Mouse (Mus musculus): Measurements from ENCODE around the gene Gm15319. TPM values are rescaled to one million over a fixed set of nuclear protein-coding genes. Genes with fewer than 3 reads are reported as not detected.
"Not testable (repeated sequence)": the region's sequence is repeated elsewhere in the genome, so short reads cannot be mapped to it uniquely, and the experiment has no call there.

Gene Gm15319
- polyA plus RNA-seq, 1 experiment from 2014 or later, result not detected

- peak; percentile 29; the same call in 1 of the 2 replicates for ATAC-seq (ENCODE audit: low FRiP score, low read depth)
Observed at GRCm38 (mm10) chr8:20379650-20380436, 16.8 kb upstream of the Gm15319 start.

DNA sequence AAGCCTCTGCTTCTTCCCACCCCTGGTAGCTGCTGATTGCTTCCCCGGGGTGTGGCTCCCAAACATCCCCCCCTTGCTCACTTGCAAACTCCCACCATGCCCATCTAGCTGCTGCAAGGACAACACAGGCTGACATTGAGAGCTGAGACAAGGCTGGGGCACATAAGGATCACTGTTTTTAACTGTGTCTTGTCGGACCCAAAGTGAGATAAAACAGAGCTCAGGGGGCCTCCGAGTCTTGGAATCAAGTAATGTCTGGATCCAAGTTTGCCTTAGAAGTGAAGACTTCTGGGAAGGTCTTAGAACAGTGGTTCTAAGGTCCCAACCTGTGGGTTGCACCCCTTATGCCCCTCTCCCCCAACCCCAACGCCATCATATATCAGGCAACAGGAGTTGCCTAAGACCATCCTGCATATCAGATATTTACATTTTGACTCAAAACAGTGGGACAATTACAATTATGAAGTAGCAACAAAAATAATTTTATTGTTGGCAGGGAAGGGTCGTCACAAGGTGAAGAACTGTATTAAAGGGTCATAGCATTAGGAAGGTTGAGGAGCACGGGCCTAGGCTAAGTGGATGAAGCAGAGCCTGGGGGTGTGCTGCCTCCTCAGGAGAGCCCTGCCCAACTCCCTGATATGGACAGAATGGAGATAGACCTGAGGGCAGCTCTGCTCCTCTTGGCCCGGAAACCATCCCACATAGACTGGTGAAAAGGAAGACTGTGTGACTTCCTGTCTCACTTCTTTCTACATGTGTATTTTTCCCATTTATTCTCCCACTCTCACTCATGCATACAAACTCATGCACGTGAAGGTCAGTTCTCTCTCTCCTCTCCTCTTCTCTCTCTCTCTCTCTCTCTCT lies 16.0 kb upstream of the Gm15319 start:
- H3K4me1 ChIP-seq; H3K9me3 ChIP-seq; H3K4me3 ChIP-seq; H3K9ac ChIP-seq; H3K27me3 ChIP-seq (replicated peaks); H3K4me2 ChIP-seq (replicated peaks); H3K36me3 ChIP-seq; H3K27ac ChIP-seq: not testable (repeated sequence)
- WGBS, result 87% methylated on average over 4 of the region's 8 CpGs
- ATAC-seq (ENCODE audit: low FRiP score, low read depth), result peak; percentile 79

More at GRCm38 (mm10) chr8:20379650-20380436, 16.8 kb upstream of the Gm15319 start:
- H3K27ac ChIP-seq; H3K4me1 ChIP-seq; H3K4me2 ChIP-seq (replicated peaks); H3K36me3 ChIP-seq; H3K4me3 ChIP-seq; H3K27me3 ChIP-seq (replicated peaks); H3K9ac ChIP-seq; H3K9me3 ChIP-seq: not testable (repeated sequence)
- WGBS, result no CpG with 5 or more reads among the region's 4 CpGs

- 89% methylated on average over 5 of the region's 8 CpGs for WGBS
- H3K36me3 ChIP-seq; H3K9me3 ChIP-seq; H3K4me1 ChIP-seq; H3K9ac ChIP-seq; H3K27me3 ChIP-seq (replicated peaks); H3K4me3 ChIP-seq; ATAC-seq (ENCODE audit: low FRiP score, low read depth); H3K4me2 ChIP-seq (replicated peaks); H3K27ac ChIP-seq: not testable (repeated sequence)
Observed at GRCm38 (mm10) chr8:20378353-20378752, 15.3 kb upstream of the Gm15319 start.

DNA sequence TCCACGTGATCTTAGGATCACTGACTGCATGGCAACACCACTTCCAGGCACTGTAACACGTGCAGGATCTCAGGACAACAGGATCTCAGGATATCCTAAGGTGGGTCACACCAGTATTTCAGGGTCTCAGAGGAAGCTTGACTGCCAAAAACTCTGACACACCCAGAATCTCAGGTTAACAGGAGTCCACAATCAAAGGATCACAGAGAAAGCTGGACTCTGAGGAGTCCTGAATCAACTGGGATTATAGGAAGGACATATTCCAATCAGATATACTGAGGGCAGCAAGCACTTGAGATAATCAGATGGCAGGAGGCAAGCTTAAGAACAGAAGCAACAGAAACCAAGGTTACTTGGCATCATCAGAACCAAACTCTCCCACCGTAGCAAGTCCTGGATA lies 12.7 kb upstream of the Gm15319 start:
- H3K4me2 ChIP-seq (replicated peaks); H3K36me3 ChIP-seq; H3K27me3 ChIP-seq (replicated peaks); ATAC-seq (ENCODE audit: low FRiP score, low read depth); H3K9me3 ChIP-seq; H3K27ac ChIP-seq; H3K4me1 ChIP-seq; H3K9ac ChIP-seq; H3K4me3 ChIP-seq: not testable (repeated sequence)
- no CpG with 5 or more reads among the region's 3 CpGs for WGBS

- H3K27ac ChIP-seq; H3K4me1 ChIP-seq; H3K4me2 ChIP-seq (replicated peaks); H3K36me3 ChIP-seq; H3K27me3 ChIP-seq (replicated peaks); H3K9me3 ChIP-seq; H3K9ac ChIP-seq; ATAC-seq (ENCODE audit: low FRiP score, low read depth); H3K4me3 ChIP-seq: not testable (repeated sequence)
- 81% methylated on average over 5 of the region's 5 CpGs for WGBS
Observed at GRCm38 (mm10) chr8:20356386-20356785, 6.6 kb downstream of the Gm15319 start.

DNA sequence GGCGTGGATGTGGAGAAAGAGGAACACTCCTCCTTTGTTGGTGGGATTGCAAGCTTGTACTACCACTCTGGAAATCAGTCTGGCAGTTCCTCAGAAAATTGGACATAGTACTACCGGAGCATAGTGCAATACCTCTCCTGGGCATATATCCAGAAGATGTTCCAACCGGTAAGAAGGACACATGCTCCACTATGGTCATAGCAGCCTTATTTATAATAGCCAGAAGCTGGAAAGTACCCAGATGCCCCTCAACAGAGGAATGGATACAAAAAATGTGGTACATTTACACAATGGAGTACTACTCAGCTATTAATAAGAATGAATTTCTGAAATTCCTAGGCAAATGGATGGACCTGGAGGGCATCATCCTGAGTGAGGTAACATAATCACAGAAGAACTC lies 9.4 kb downstream of the Gm15319 start:
- not testable (repeated sequence) for H3K36me3 ChIP-seq, H3K27ac ChIP-seq, H3K9me3 ChIP-seq

GRCm38 (mm10) chr8:20302759-20303158 lies 60.3 kb downstream of the Gm15319 start:
- H3K4me2 ChIP-seq (replicated peaks); H3K27ac ChIP-seq; H3K9ac ChIP-seq; H3K27me3 ChIP-seq (replicated peaks); H3K4me3 ChIP-seq; H3K4me1 ChIP-seq; H3K36me3 ChIP-seq; H3K9me3 ChIP-seq; ATAC-seq (ENCODE audit: low FRiP score, low read depth): not testable (repeated sequence)
- WGBS, result 92% methylated on average over 5 of the region's 6 CpGs

More for the DNA sequence above, 9.4 kb downstream of the Gm15319 start:
- H3K27me3 ChIP-seq (replicated peaks); H3K4me3 ChIP-seq; ATAC-seq (ENCODE audit: low FRiP score, low read depth); H3K9ac ChIP-seq; H3K4me2 ChIP-seq (replicated peaks); H3K4me1 ChIP-seq: not testable (repeated sequence)
- 92% methylated on average over 2 of the region's 3 CpGs for WGBS

- H3K36me3 ChIP-seq; H3K4me2 ChIP-seq (replicated peaks); H3K4me1 ChIP-seq; H3K27ac ChIP-seq; H3K9me3 ChIP-seq; H3K4me3 ChIP-seq; H3K27me3 ChIP-seq (replicated peaks); ATAC-seq (ENCODE audit: low FRiP score, low read depth); H3K9ac ChIP-seq: not testable (repeated sequence)
- WGBS, result 80% methylated on average over 4 of the region's 4 CpGs
Observed at GRCm38 (mm10) chr8:20300042-20300441, 63.0 kb downstream of the Gm15319 start.

GRCm38 (mm10) chr8:20297939-20298505 lies 65.0 kb downstream of the Gm15319 start:
- 81% methylated on average over 13 of the region's 13 CpGs for WGBS
- not testable (repeated sequence) for H3K4me3 ChIP-seq; ATAC-seq (ENCODE audit: low FRiP score, low read depth); H3K9me3 ChIP-seq; H3K4me2 ChIP-seq (replicated peaks); H3K27me3 ChIP-seq (replicated peaks); H3K36me3 ChIP-seq; H3K9ac ChIP-seq; H3K4me1 ChIP-seq; H3K27ac ChIP-seq

GRCm38 (mm10) chr8:20296803-20297702 lies 66.0 kb downstream of the Gm15319 start:
- not testable (repeated sequence) for H3K36me3 ChIP-seq

GRCm38 (mm10) chr8:20295881-20296280 lies 67.1 kb downstream of the Gm15319 start:
- H3K4me3 ChIP-seq; H3K27ac ChIP-seq; H3K27me3 ChIP-seq (replicated peaks); H3K9ac ChIP-seq; H3K4me2 ChIP-seq (replicated peaks); H3K4me1 ChIP-seq; H3K9me3 ChIP-seq; ATAC-seq (ENCODE audit: low FRiP score, low read depth); H3K36me3 ChIP-seq: not testable (repeated sequence)
- WGBS, result 86% methylated on average over 3 of the region's 4 CpGs

More at GRCm38 (mm10) chr8:20296803-20297702, 66.0 kb downstream of the Gm15319 start:
- H3K4me3 ChIP-seq, result peak overlapping the region; percentile 59
- H3K9me3 ChIP-seq; H3K4me1 ChIP-seq; H3K27me3 ChIP-seq (replicated peaks): not testable (repeated sequence)
- peak overlapping the region; percentile 57 for H3K4me2 ChIP-seq (replicated peaks)
- 16% methylated on average over 72 of the region's 73 CpGs for WGBS
- ATAC-seq (ENCODE audit: low FRiP score, low read depth), result peak; percentile 99
- 0 out of 2 replicates have a peak overlapping the region, but pooled peaks have one; percentile 37 for H3K27ac ChIP-seq
- H3K9ac ChIP-seq, result peak overlapping the region; percentile 86
